Comparison of ENCODE assay signal across 10 mouse cellular contexts in the genomic region with DNA sequence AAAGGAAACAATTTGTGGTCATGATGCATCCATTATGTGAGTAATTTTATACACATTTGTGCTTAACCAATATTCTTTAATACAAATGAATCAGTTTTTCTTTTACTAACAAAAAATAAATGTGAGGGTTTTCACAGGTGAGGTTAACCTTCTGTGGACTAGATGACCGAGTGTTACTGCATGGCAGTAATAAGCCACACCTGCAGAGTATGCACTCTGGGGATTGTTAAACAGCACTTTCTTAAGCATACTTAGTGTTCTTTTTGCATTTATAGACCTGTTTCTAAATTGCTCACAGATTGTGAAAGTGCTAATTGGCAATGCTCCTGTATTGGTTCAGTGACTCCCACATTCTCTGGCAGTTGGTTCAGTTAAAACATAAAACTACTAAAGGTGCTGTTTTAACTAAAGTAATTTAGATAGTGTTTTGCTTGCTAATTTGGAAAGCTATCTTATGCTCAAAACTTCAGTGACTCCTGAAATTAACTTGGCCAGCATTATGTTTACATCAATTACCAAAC.
"Had no signal": no experiment of that assay in that cellular context is flagged by ENCODE, and none has a peak within 500 bp of the region (broad histone marks: within the 10 kb centered on the region; RNA-seq: fewer than 3 reads in every experiment).

No protein-coding gene starts in this region.

- H3K4me2 ChIP-seq: intestine, embryonic 15.5 days; midbrain, embryonic 13.5 days had no signal

- ATAC-seq: intestine, embryonic 15.5 days; midbrain, embryonic 13.5 days had no signal

- H3K4me1 ChIP-seq: intestine, embryonic 15.5 days; midbrain, embryonic 13.5 days had no signal

- H3K36me3 ChIP-seq: intestine, embryonic 15.5 days; midbrain, embryonic 13.5 days had no signal

- H3K27me3 ChIP-seq: intestine, embryonic 15.5 days; midbrain, embryonic 13.5 days had no signal

- H3K9me3 ChIP-seq: intestine, embryonic 15.5 days had no signal

- H3K4me3 ChIP-seq: intestine, embryonic 15.5 days; left cerebral cortex, adult 2 months; midbrain, embryonic 13.5 days had no signal

- H3K9ac ChIP-seq: intestine, embryonic 15.5 days; liver, embryonic 14.5 days; midbrain, embryonic 13.5 days had no signal

- DNase-seq: kidney, adult 8-10 months; kidney, postnatal 25 days; lung, adult 18-20 months; thymus, adult 18-20 months; thymus, postnatal 25 days had no signal

- H3K27ac ChIP-seq: intestine, embryonic 15.5 days; left cerebral cortex, adult 2 months; liver, embryonic 14.5 days; midbrain, embryonic 13.5 days; stomach, postnatal 0 days had no signal
